Mouse (Mus musculus) ES-E14 (cell line): ENCODE measurements around the gene Tmem201. TPM values are rescaled to one million over a fixed set of nuclear protein-coding genes. Genes with fewer than 3 reads are reported as not detected.

Experiments
- DNase-seq: peaks from one replicate; pipeline ENCODE4 v3.0.0-alpha.2; 2013; ENCODE audit warnings: low read depth, low spot score
- H3K27ac ChIP-seq: 2 replicates; pipeline ENCODE4 v1.5.1; 2012; ENCODE audit warnings: low read depth, mild to moderate bottlenecking, low read length, moderate library complexity, mixed read lengths; ENCODE audit not compliant: poor library complexity, insufficient read depth, severe bottlenecking
- H3K36me3 ChIP-seq: 2 replicates; pipeline ENCODE4 v1.6.1; 2012; ENCODE audit warnings: mild to moderate bottlenecking, low read length, moderate library complexity, mixed read lengths; ENCODE audit not compliant: control insufficient read depth, poor library complexity, insufficient read depth, severe bottlenecking
- H3K4me1 ChIP-seq, 2 experiments: fragments of 150-350 bp in 1 of 2; sonication (generic) in 1 of 2; 2 replicates each; pipeline ENCODE4 v1.6.1; 2012; ENCODE audit warnings: low read length in 2 of 2, mild to moderate bottlenecking in 1 of 2, mixed read lengths in 1 of 2; ENCODE audit not compliant: control insufficient read depth in 2 of 2, insufficient read depth in 2 of 2, poor library complexity in 1 of 2
- H3K4me3 ChIP-seq, 2 experiments: fragments of 150-350 bp in 1 of 2; sonication (generic) in 1 of 2; 2 replicates each; pipeline ENCODE4 v1.5.1; 2012; ENCODE audit warnings: low read length in 2 of 2, low read depth in 1 of 2, mild to moderate bottlenecking in 1 of 2, mixed read lengths in 1 of 2; ENCODE audit not compliant: insufficient read depth in 1 of 2, poor library complexity in 1 of 2, severe bottlenecking in 1 of 2
- H3K9ac ChIP-seq: 2 replicates; pipeline ENCODE4 v1.6.1; 2012; ENCODE audit warnings: low read depth, mild to moderate bottlenecking, low read length, mixed read lengths; ENCODE audit not compliant: poor library complexity, insufficient read depth, severe bottlenecking
- H3K9me3 ChIP-seq: fragments of 150-350 bp; sonication (generic); 2 replicates; pipeline ENCODE4 v1.6.1; 2012; ENCODE audit warnings: low read depth, mild to moderate bottlenecking, low read length; ENCODE audit not compliant: control insufficient read depth, insufficient read depth
- CHD2 ChIP-seq: IDR thresholded peaks from 2 replicates; pipeline ENCODE4 v1.6.1; 2014; ENCODE audit warnings: mild to moderate bottlenecking, low read depth, low read length, inconsistent platforms
- HCFC1 ChIP-seq: IDR thresholded peaks from 2 replicates; pipeline ENCODE4 v1.6.1; 2012; ENCODE audit warnings: low read length, inconsistent platforms, borderline replicate concordance; ENCODE audit not compliant: insufficient read depth
- MAFK ChIP-seq: IDR thresholded peaks from 2 replicates; pipeline ENCODE4 v1.6.1; 2014; ENCODE audit warnings: mild to moderate bottlenecking, low read depth, low read length, inconsistent platforms; ENCODE audit not compliant: insufficient read depth
- ZC3H11A ChIP-seq: IDR thresholded peaks from 2 replicates; pipeline ENCODE4 v1.6.1; 2012; ENCODE audit warnings: low read depth, mild to moderate bottlenecking, inconsistent platforms, low read length, borderline replicate concordance
- ZNF384 ChIP-seq: IDR thresholded peaks from 2 replicates; pipeline ENCODE4 v1.6.1; 2012; ENCODE audit warnings: low read depth, low read length, inconsistent platforms
- in situ Hi-C, 2 experiments: fragments of 600-800 bp; cut with MboI; formaldehyde crosslinking; loops; one replicate each; pipeline ENCODE4 v1.15.1; 2025; ENCODE audit warnings: low sequenced_read_pairs in 2 of 2, inconsistent platforms in 1 of 2; ENCODE audit not compliant: unreplicated experiment in 2 of 2
- total RNA-seq: library from RNA; depleted of rRNA; stranded (reverse); fragments of 300-350 nt; gene quantifications from 2 replicates; pipeline ENCODE4 v1.2.3, GENCODE M21; 2012

Gene Tmem201
- total RNA-seq, 1 experiment: 47.3 TPM

DNA sequence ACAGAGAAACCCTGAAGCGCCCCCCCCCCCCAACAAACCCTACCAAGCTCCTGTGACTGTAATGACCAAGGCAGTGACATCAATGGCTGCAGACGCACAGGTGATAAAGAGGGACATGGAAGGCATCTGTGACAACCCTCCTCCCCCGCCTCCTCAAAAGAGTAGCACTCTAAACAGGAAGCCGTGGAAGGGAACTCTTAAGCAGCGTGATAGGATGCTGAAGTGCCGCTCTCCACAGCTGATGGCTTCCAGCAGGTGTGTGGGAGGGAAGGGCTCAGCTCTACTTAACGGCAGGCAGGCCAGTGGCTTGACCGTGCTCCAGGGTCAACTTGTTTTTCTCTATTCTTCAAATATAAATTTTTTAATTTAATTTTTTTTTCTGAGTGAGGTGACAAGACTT, 16.7 kb downstream of the Tmem201 start:
- no peak for DNase-seq
- Histone ChIP-seq H3K4me3 (no peak overlapping the region), H3K27ac (no peak overlapping the region), H3K36me3 (peaks cover 61% of the 10 kb centered on the region), H3K9me3 (no peaks in the 10 kb centered on the region), H3K4me1 (peaks cover 0 to 9% of the 10 kb centered on the region in 2 experiments; a peak in 1 of 4 replicates), H3K9ac (no peak overlapping the region)
- TF ChIP-seq HCFC1: no peak
- TF ChIP-seq MAFK: no peak
- no peak for TF ChIP-seq CHD2
- no peak for TF ChIP-seq ZNF384
- TF ChIP-seq ZC3H11A: no peak
- in situ Hi-C loops: no loop called here

GRCm38 (mm10) chr4:149719686-149720085, 18.2 kb downstream of the Tmem201 start:
- in situ Hi-C loops: no loop called here
- Histone ChIP-seq H3K9ac (no peak overlapping the region), H3K4me3 (no peak overlapping the region), H3K9me3 (no peaks in the 10 kb centered on the region), H3K36me3 (peaks cover 52% of the 10 kb centered on the region), H3K27ac (no peak overlapping the region), H3K4me1 (0 out of 4 replicates have a peak, but pooled peaks cover 0 to 3% of the 10 kb centered on the region in 2 experiments)
- peak; percentile 72 for DNase-seq
- TF ChIP-seq ZNF384 (no peak), CHD2 (no peak), MAFK (no peak), ZC3H11A (no peak), HCFC1 (no peak)

- H3K4me1 ChIP-seq: peaks cover 0 to 1% of the 10 kb centered on the region in 2 experiments; a peak in 1 of 4 replicates
- H3K36me3 ChIP-seq: peaks cover 37% of the 10 kb centered on the region
- TF ChIP-seq ZNF384 (no peak), MAFK (no peak), ZC3H11A (no peak), CHD2 (no peak)
- in situ Hi-C loops: no loop called here
- DNase-seq: no peak
- no peak overlapping the region for H3K9ac ChIP-seq
- H3K27ac ChIP-seq: no peak overlapping the region
- no peak overlapping the region for H3K4me3 ChIP-seq
- no peaks in the 10 kb centered on the region for H3K9me3 ChIP-seq
Measured at GRCm38 (mm10) chr4:149714542-149714941, 23.3 kb downstream of the Tmem201 start.

DNA sequence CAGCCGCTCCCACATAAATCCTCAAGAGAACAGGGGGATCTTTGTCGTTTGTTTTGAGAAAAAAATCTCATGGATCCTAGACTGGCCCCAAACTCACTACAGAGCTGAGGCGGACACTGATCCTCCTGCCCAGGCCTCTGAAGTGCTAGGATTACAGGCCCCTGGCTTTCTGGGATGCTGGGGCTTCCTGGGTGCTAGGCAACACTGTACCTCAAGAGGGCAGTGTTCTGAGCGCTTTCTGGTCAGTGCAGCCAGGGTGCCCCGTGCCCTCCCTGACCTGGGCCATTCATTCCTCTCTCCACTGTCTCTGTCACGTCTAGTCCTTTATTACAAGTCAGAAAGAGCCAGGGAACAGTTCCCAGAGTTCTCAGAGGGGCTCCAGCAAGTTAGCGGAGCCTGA, 25.9 kb downstream of the Tmem201 start:
- TF ChIP-seq ZNF384 (no peak), ZC3H11A (no peak), MAFK (no peak), CHD2 (no peak), HCFC1 (no peak)
- Histone ChIP-seq H3K4me3 (0 out of 4 replicates have a peak overlapping the region, but pooled peaks of 1 of the 2 experiments have one; percentile 6), H3K4me1 (peaks cover 0 to 1% of the 10 kb centered on the region in 2 experiments; a peak in 1 of 4 replicates), H3K27ac (no peak overlapping the region), H3K9ac (no peak overlapping the region), H3K36me3 (peaks cover 11% of the 10 kb centered on the region), H3K9me3 (no peaks in the 10 kb centered on the region)
- in situ Hi-C loops: no loop called here
- DNase-seq: no peak

DNA sequence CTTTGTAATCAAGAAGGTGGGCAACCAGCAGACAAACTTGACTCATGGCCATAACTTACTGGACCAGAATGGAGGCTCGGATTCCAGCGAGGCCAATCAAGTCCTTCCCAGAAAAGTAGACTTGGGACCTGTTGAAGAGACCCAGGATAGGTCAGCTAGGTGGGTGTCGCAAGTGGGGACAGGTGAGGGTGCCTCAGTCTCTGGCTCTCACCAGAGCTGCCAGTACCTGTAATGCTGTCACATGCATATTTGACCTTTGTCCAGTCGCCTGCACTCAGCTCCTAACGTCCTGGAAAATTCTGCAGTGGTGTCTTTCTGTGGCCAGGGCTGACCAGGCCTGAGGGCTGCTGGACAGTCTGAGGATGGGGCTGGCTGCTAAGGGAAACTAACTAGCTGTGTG, 26.4 kb downstream of the Tmem201 start:
- no peak for TF ChIP-seq ZNF384
- no peak for TF ChIP-seq ZC3H11A
- no peak for TF ChIP-seq MAFK
- TF ChIP-seq CHD2: no peak
- TF ChIP-seq HCFC1: no peak
- Histone ChIP-seq H3K9ac (no peak overlapping the region), H3K4me3 (no peak overlapping the region), H3K36me3 (peaks cover 6% of the 10 kb centered on the region), H3K4me1 (peaks cover 0 to 1% of the 10 kb centered on the region in 2 experiments; a peak in 1 of 4 replicates), H3K9me3 (no peaks in the 10 kb centered on the region), H3K27ac (no peak overlapping the region)
- in situ Hi-C loops: no loop called here
- DNase-seq: no peak
